Mouse (Mus musculus): ENCODE data around the gene Elane.

- TF ChIP-seq CTCF (IDR thresholded peaks at IDR 0.05; ENCODE audit: borderline replicate concordance, control insufficient read depth, extremely low read depth, insufficient read depth, low read length, poor library complexity) (no peak), POLR2A (IDR thresholded peaks at IDR 0.05; ENCODE audit: control insufficient read depth, extremely low read depth, insufficient read depth, low read length, poor library complexity) (no peak)
Observed at GRCm38 (mm10) chr10:79852107-79852789, 33.8 kb upstream of the Elane start.
